Mouse (Mus musculus) inflammation-experienced regulatory T-cells, adult 16 weeks (primary cell): ENCODE results near the gene Olfr1054. TPM values are rescaled to one million over a fixed set of nuclear protein-coding genes. Genes with fewer than 3 reads are reported as not detected.

ENCODE experiments used
- polyA plus RNA-seq: library from polyadenylated mRNA; unstranded; fragments of 100-300 nt; shearing (Covaris generic); gene quantifications from one replicate; pipeline ENCODE4 v1.2.1, GENCODE M21; 2017

The Olfr1054 gene
- not detected for polyA plus RNA-seq

DNA sequence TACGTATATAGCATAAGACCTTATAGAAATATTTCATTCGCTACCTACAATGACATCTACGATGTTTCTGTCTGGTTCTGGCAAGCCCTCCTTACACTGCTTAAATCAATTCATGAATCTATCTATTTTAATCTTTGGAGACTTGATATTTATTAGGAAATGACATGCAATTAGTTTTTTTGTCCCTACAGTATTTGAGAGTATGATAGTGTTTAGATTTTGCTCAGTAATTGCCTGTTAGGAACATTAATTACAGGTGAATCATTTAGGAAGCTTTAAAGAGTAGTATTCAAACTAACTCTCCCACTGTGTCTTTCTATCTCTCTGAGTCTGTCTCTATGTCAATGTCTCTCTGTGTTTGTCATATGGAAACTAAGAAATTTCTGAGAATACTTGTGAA is at the start of gene Olfr1054:
Gene Olfr1054, minus strand, starts transcription at position 101 of the 400 bp plus-strand sequence.

DNA sequence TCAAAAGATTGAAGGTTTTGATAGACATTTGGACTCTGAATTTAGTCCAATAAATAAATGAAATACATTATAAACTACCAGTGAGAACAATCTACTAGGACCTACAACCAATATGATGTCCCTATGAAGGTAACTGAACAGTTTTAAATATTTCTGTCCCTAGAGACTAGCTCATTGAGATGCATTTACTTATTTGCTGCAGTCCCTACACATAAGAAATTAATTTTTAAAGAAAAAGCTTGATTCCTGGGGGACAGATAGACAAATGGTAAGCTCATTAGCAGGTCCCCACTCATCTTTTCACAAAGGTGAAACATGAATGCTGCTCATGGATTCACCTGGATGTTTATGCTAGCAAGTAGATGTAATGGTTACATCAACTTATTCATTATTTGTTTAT is 43.1 kb upstream of the Olfr1054 start, which contains the start of gene Olfr1057:
Gene Olfr1057, minus strand, starts transcription at position 101 of the 400 bp plus-strand sequence.

DNA sequence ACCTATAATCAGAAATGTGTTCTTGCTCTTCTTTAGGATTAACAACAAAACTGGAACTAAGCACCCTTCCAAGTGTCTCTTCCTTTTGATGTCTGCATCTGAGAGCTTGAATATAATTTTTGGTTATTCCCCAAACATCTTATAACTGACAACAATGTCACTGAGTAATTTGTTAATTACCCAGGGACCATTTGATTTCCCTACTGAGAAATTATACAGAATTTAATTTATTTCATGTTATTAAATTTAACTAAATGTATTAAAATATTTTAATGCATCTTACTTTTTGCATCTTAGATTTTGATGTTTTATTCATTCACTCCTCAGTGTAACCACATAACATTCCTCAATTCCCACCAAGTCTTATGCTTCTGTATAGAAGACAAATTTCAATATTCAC is 27.1 kb upstream of the Olfr1054 start, which contains the start of gene Olfr1056:
Gene Olfr1056, minus strand, starts transcription at position 101 of the 400 bp plus-strand sequence.

DNA sequence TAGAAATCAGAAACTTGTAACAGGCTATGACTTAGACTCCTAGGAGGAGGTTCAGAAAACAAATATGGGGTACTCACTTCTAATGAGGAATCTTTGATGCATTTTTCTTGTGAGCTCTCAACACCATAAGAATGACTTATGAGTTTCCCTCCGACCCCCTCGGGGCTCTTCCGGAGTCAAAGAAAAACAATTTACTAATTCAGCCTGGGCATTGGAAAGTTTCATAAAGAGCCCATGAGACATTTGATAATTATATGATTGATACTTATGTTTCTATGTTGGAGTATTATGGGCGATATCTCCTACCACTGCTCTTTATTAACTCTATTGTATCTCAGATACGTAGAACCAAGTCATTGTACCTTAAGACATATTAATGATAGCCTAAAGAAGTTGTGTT is 15.0 kb upstream of the Olfr1054 start, which contains the start of gene Olfr1055:
Gene Olfr1055, minus strand, starts transcription at position 101 of the 400 bp plus-strand sequence.

DNA sequence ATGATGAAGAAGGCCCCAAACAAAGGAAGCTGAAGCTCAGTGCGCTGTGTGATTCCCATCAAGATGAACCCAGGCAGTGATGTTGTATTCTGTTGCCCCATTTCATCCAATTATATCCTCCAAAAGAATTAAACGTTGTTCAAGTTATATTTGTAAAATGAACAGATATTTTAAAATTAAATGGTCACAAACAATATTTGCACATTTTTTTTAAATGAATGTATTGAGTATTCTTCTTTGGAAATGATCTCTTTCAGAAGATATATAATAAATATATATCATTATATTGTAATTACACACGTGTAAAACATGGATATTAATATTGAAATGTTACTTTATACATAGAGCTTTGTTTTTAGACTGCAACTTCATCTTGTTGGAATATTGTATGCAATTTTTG is 20.0 kb downstream of the Olfr1054 start, which contains the start of gene Olfr1053:
Gene Olfr1053, minus strand, starts transcription at position 101 of the 400 bp plus-strand sequence.

DNA sequence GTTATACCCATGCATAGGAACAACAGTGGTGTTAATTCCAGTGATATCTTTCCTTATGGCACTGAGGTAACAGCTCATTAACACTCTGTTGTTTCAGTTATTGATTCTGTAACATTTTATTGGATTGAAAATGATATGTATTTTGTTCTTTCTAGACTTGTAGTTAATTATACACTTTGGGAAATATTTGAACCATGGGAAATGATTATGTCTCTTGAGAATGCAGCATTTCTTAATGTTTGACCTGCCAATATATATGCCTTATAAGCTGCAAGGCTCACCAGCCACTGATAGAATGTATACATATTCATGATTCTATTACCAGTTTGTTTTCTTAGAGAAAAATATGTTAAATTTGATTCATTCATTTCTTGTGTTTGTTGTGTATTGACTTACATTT is 43.1 kb downstream of the Olfr1054 start, which contains the start of gene Olfr1052:
Gene Olfr1052, plus strand, starts transcription at position 301 of the 400 bp plus-strand sequence.

Other genes with a start within 250 kb of the Olfr1054 start
- not detected for gene Olfr1037, start 248.0 kb downstream of the Olfr1054 start, polyA plus RNA-seq
- gene Olfr1039, start 199.5 kb downstream of the Olfr1054 start, polyA plus RNA-seq, result not detected
- not detected for gene Olfr1040, start 188.7 kb downstream of the Olfr1054 start, polyA plus RNA-seq
- not detected for gene Olfr1042, start 173.6 kb downstream of the Olfr1054 start, polyA plus RNA-seq
- not detected for gene Olfr1043, start 167.9 kb downstream of the Olfr1054 start, polyA plus RNA-seq
- not detected for gene Olfr1044, start 157.6 kb downstream of the Olfr1054 start, polyA plus RNA-seq
- gene Olfr52, start 149.8 kb downstream of the Olfr1054 start, polyA plus RNA-seq, result not detected
- not detected for gene Olfr1045, start 132.4 kb downstream of the Olfr1054 start, polyA plus RNA-seq
- not detected for gene Olfr1046, start 116.1 kb downstream of the Olfr1054 start, polyA plus RNA-seq
- gene Olfr1047, start 104.0 kb downstream of the Olfr1054 start, polyA plus RNA-seq, result not detected
- gene Olfr1048, start 95.1 kb downstream of the Olfr1054 start, polyA plus RNA-seq, result not detected
- gene Olfr1049, start 77.1 kb downstream of the Olfr1054 start, polyA plus RNA-seq, result not detected
- not detected for gene Olfr1051, start 56.3 kb downstream of the Olfr1054 start, polyA plus RNA-seq
- not detected for gene Olfr1052, start 43.0 kb downstream of the Olfr1054 start, polyA plus RNA-seq
- not detected for gene Olfr1053, start 20.1 kb downstream of the Olfr1054 start, polyA plus RNA-seq
- gene Olfr1055, start 14.9 kb upstream of the Olfr1054 start, polyA plus RNA-seq, result not detected
- gene Olfr1056, start 27.0 kb upstream of the Olfr1054 start, polyA plus RNA-seq, result not detected
- gene Olfr1057, start 43.0 kb upstream of the Olfr1054 start, polyA plus RNA-seq, result not detected
- gene Olfr1058, start 53.1 kb upstream of the Olfr1054 start, polyA plus RNA-seq, result not detected
- gene Olfr1061, start 78.6 kb upstream of the Olfr1054 start, polyA plus RNA-seq, result not detected
- gene Olfr1062, start 91.3 kb upstream of the Olfr1054 start, polyA plus RNA-seq, result not detected
- gene Olfr1065, start 115.2 kb upstream of the Olfr1054 start, polyA plus RNA-seq, result not detected
- not detected for gene Olfr1066, start 120.8 kb upstream of the Olfr1054 start, polyA plus RNA-seq
- gene Olfr228, start 152.0 kb upstream of the Olfr1054 start, polyA plus RNA-seq, result not detected
- not detected for gene Olfr1076, start 173.0 kb upstream of the Olfr1054 start, polyA plus RNA-seq
- not detected for gene Olfr1079, start 207.0 kb upstream of the Olfr1054 start, polyA plus RNA-seq
- not detected for gene Olfr1080, start 222.8 kb upstream of the Olfr1054 start, polyA plus RNA-seq